Mouse (Mus musculus) liver, adult 2 months (tissue): ENCODE measurements around the gene Erc1.

Experiments
- CTCF ChIP-seq: fragments of 200-500 bp; IDR thresholded peaks from 2 replicates; pipeline ENCODE4 v1.5.1; 2011; ENCODE audit warnings: low read depth, low read length, control low read depth
- POLR2A ChIP-seq: fragments of 200-500 bp; IDR thresholded peaks from 2 replicates; pipeline ENCODE4 v1.6.1; 2011; ENCODE audit warnings: low read length, control low read depth; ENCODE audit not compliant: insufficient read depth; ENCODE audit errors: extremely low read depth

GRCm38 (mm10) chr6:119715234-119715633, 132.7 kb downstream of the Erc1 start:
- no peak for TF ChIP-seq CTCF
- no peak for TF ChIP-seq POLR2A
